ENCODE assay signal across 8 mouse cellular contexts in genomic region chr9:57762563-57762991, GRCm38 (mm10). TPM values are rescaled to one million over a fixed set of nuclear protein-coding genes. Genes with fewer than 3 reads are reported as not detected.
DNase-seq lines count a peak whose midpoint lies in the region; ATAC-seq lines count a peak whose summit lies in the region.

No protein-coding gene starts in this region.

- WGBS in forebrain, embryonic 15.5 days = 62% methylated on average over 6 of the region's 6 CpGs
- 62% methylated on average over 6 of the region's 6 CpGs for WGBS in hindbrain, embryonic 16.5 days
- 43% methylated on average over 6 of the region's 6 CpGs for WGBS in liver, embryonic 13.5 days (ENCODE audit: insufficient replicate concordance)

- H3K4me2 ChIP-seq in forebrain, embryonic 15.5 days (replicated peaks) = 0 out of 2 replicates have a peak overlapping the region, but pooled peaks have one; percentile 95
- H3K4me2 ChIP-seq in hindbrain, embryonic 16.5 days (ENCODE audit: low read length) = peak overlapping the region; percentile 84; the same call in 1 of the 2 replicates
- H3K4me2 ChIP-seq in liver, embryonic 13.5 days = peak overlapping the region; percentile 97

- ATAC-seq in forebrain, embryonic 15.5 days (replicated peaks) = no peak
- ATAC-seq in hindbrain, embryonic 16.5 days = no peak
- no peak for ATAC-seq in liver, embryonic 13.5 days (ENCODE audit: low read depth)

- no peaks in the 10 kb centered on the region for H3K9me3 ChIP-seq in forebrain, embryonic 15.5 days
- H3K9me3 ChIP-seq in hindbrain, embryonic 16.5 days (ENCODE audit: control insufficient read depth, low read length) = no peaks in the 10 kb centered on the region
- no peaks in the 10 kb centered on the region for H3K9me3 ChIP-seq in liver, embryonic 13.5 days (replicated peaks)

- DNase-seq in layer of hippocampus, postnatal 14 days (ENCODE audit: low spot score in 2 of 2) = peak; percentile 23 to 29
- no peak for DNase-seq in layer of hippocampus, adult 11-12 months (ENCODE audit: low spot score)
- peak; percentile 84 for DNase-seq in cerebellum, adult 11-12 months
- DNase-seq in liver, embryonic 13.5 days = no peak
- DNase-seq in natural killer cell, adult 2 months (ENCODE audit: low spot score in 2 of 2) = peak; percentile 28 to 46
- no peak for DNase-seq in layer of hippocampus, postnatal 10 days (ENCODE audit: low spot score in 2 of 2)

- H3K27ac ChIP-seq in forebrain, embryonic 15.5 days (replicated peaks) = no peak overlapping the region
- H3K27ac ChIP-seq in hindbrain, embryonic 16.5 days (ENCODE audit: low read depth, low read length) = no peak overlapping the region; the same call in 1 of the 2 replicates
- peak overlapping the region; percentile 98 for H3K27ac ChIP-seq in liver, embryonic 13.5 days

- no peak overlapping the region for H3K9ac ChIP-seq in forebrain, embryonic 15.5 days (replicated peaks)
- H3K9ac ChIP-seq in hindbrain, embryonic 16.5 days (ENCODE audit: low read depth, low read length) = 0 out of 2 replicates have a peak overlapping the region, but pooled peaks have one; percentile 25
- H3K9ac ChIP-seq in liver, embryonic 13.5 days = peak overlapping the region; percentile 100

- H3K4me3 ChIP-seq in forebrain, embryonic 15.5 days = 0 out of 2 replicates have a peak overlapping the region, but pooled peaks have one; percentile 3
- no peak overlapping the region for H3K4me3 ChIP-seq in hindbrain, embryonic 16.5 days (ENCODE audit: low read length)
- peak overlapping the region; percentile 96 for H3K4me3 ChIP-seq in liver, embryonic 13.5 days (replicated peaks)

- H3K27me3 ChIP-seq in forebrain, embryonic 15.5 days = no peaks in the 10 kb centered on the region
- H3K27me3 ChIP-seq in hindbrain, embryonic 16.5 days (replicated peaks; ENCODE audit: control insufficient read depth, insufficient read depth, low read length) = no peaks in the 10 kb centered on the region
- H3K27me3 ChIP-seq in liver, embryonic 13.5 days = 0 out of 2 replicates have a peak, but pooled peaks cover 11% of the 10 kb centered on the region

- peaks cover 35% of the 10 kb centered on the region for H3K36me3 ChIP-seq in forebrain, embryonic 15.5 days
- H3K36me3 ChIP-seq in hindbrain, embryonic 16.5 days (ENCODE audit: control insufficient read depth, insufficient read depth, low read length) = peaks cover 35% of the 10 kb centered on the region
- H3K36me3 ChIP-seq in liver, embryonic 13.5 days = peaks cover 48% of the 10 kb centered on the region

- peaks cover 34% of the 10 kb centered on the region for H3K4me1 ChIP-seq in forebrain, embryonic 15.5 days
- H3K4me1 ChIP-seq in hindbrain, embryonic 16.5 days (ENCODE audit: control insufficient read depth, insufficient read depth, low read depth, low read length) = peaks cover 32% of the 10 kb centered on the region
- peaks cover 83% of the 10 kb centered on the region for H3K4me1 ChIP-seq in liver, embryonic 13.5 days (replicated peaks)

RNA-seq across cellular contexts. Expression of gene Clk3, which starts 3.1 kb away (rescaled TPM):
- total RNA-seq in layer of hippocampus, postnatal 14 days (2021) = 10 to 100 TPM; 65.6 to 82.9 TPM
- polyA plus RNA-seq in forebrain, embryonic 15.5 days (2015; fragmentation: Nextera tagmentation; extraction: Ambion mirVana) = 88.6 and 93.0 TPM in 2 replicates
- 57.2 and 66.1 TPM in 2 replicates for polyA plus RNA-seq in hindbrain, embryonic 16.5 days (2015; fragmentation: Nextera tagmentation; extraction: Ambion mirVana)
- 86.2 and 97.4 TPM in 2 replicates for polyA plus RNA-seq in liver, embryonic 13.5 days (2015; fragmentation: Nextera tagmentation; extraction: Ambion mirVana)
- 10 to 100 TPM; 64.3 to 66.9 TPM for total RNA-seq in layer of hippocampus, postnatal 10 days (2021)

RNA-seq across cellular contexts. Expression of gene Edc3, which starts 54.2 kb away (rescaled TPM):
- 10 to 100 TPM; 12.8 to 14.2 TPM for total RNA-seq in layer of hippocampus, postnatal 14 days (2021)
- 36.4 and 37.1 TPM in 2 replicates for polyA plus RNA-seq in forebrain, embryonic 15.5 days (2015; fragmentation: Nextera tagmentation; extraction: Ambion mirVana)
- 29.7 and 31.9 TPM in 2 replicates for polyA plus RNA-seq in hindbrain, embryonic 16.5 days (2015; fragmentation: Nextera tagmentation; extraction: Ambion mirVana)
- polyA plus RNA-seq in liver, embryonic 13.5 days (2015; fragmentation: Nextera tagmentation; extraction: Ambion mirVana) = 16.7 and 18.4 TPM in 2 replicates
- 10 to 100 TPM; 14.6 to 16.0 TPM for total RNA-seq in layer of hippocampus, postnatal 10 days (2021)

Comparison
In these comparisons a context has a peak if more than half of its experiments do, and no peak if none do; other contexts are left out.
1. DNase-seq: peak in layer of hippocampus, postnatal 14 days (2 of 2), cerebellum, adult 11-12 months (single experiment) and natural killer cell, adult 2 months (2 of 2); none in layer of hippocampus, adult 11-12 months (single experiment), liver, embryonic 13.5 days (single experiment) and layer of hippocampus, postnatal 10 days (0 of 2).
2. Peak in every context shown above with its lines, with median percentiles within 50 percentile points of each other: H3K4me2 ChIP-seq.